Mouse (Mus musculus): ENCODE measurements around the gene Gm281.

Gene Gm281

GRCm38 (mm10) chr14:13812801-13813479, 101.3 kb downstream of the Gm281 start:
- peak; percentile 13 for DNase-seq

GRCm38 (mm10) chr14:13790446-13790845, 123.8 kb downstream of the Gm281 start:
- DNase-seq = no peak

GRCm38 (mm10) chr14:13790001-13790400, 124.3 kb downstream of the Gm281 start:
- no peak for DNase-seq

- DNase-seq = no peak
Measured at GRCm38 (mm10) chr14:13782970-13783369, 131.3 kb downstream of the Gm281 start.

- DNase-seq = no peak
Measured at GRCm38 (mm10) chr14:13778383-13778782, 135.9 kb downstream of the Gm281 start.

- DNase-seq = no peak
Measured at GRCm38 (mm10) chr14:13771163-13771562, 143.1 kb downstream of the Gm281 start.

GRCm38 (mm10) chr14:13770686-13771085, 143.6 kb downstream of the Gm281 start:
- DNase-seq = peak; percentile 25

Measured in layer of hippocampus, adult 9-11 months (tissue).